Mouse (Mus musculus) cerebellum, adult 11-12 months (tissue): ENCODE measurements at regions not wholly inside any gene's neighbourhood (a gene's known extent, or its start where the extent isn't known, plus 50 kb on each side); places are given as distances from the start of the nearest gene placed in this dataset.

ENCODE experiments used
- DNase-seq: peaks from one replicate; pipeline ENCODE4 v3.0.0; 2022

DNA sequence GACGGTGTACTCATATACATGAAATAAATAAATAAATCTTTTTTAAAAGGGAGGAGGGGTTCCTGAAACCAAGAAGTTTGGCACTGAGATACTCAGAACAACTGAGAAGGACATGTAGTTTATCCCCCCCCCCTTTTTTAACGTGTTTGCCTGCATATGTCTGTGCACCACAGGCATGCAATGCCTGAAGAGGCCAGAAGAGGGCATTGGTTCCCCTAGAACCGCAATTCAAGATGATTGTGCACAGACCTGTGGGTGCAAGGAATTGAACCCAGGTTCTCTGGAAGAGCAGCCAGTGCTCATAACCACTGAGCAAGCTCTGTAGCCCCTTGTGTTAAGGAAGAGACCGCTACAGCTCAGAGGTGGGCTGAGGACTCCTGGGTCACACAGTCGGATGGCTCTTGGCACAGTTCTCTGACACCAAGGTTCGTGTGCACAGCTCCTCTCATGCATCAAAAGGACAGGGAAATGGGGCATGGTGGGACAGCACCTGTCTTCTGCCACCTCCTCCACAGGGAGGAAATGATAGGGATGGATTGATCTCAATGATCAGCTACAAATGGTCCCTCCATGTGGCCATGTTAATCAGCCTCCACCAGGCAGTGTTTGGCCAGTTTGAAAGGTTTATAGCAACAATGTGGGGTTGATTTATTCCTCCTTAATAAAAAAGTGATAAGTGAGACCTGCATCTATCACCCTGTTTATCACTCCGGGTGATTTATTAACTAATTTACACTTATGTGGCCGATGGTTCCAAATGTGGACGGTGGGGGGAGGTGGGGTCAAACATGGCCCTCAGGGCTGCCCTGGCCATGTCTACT, 58.5 kb upstream of the Top1 start:
- no peak for DNase-seq

GRCm38 (mm10) chr2:160588401-160588800, 57.3 kb upstream of the Top1 start:
- no peak for DNase-seq

DNA sequence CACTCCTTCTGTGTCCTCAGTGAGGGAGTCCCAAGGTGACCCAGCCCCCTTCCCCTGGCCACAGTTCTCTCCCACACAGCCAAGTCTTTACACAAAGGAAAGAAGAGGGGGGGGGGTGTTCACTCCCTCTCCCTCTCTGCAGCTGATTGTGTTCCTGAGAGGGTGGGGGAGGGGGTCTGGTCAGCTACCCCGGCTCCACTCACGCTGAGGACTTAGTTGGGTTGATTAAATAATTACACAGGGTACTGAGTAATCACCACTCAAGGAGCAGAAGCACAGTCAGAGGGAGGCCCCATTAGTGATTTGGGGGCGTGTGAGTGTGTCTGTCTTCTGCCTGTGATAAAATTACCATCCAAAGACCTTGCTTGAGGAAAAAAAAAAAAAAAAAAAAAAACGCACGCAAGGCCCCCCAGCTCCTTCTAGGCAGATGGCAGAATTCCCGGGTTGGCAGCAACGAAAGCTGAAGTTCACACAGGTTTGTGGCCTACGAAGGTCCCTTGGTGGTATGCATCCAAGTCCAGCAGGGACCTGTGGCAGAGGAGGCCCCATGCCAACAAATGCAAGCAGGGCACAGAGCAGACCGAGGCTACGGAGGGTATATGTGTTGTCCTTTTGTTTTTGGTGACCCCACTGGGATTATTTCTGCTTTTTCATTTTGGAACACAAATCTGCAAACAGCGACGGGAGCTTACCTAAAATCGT, 55.3 kb upstream of the Top1 start:
- DNase-seq, result no peak

- no peak for DNase-seq
Observed at GRCm38 (mm10) chr2:160591446-160592180, 54.1 kb upstream of the Top1 start.

- peak; percentile 25 for DNase-seq
Observed at GRCm38 (mm10) chr2:160593035-160593434, 52.7 kb upstream of the Top1 start.
